Mouse (Mus musculus): ENCODE results near the gene Zfp113. TPM values are rescaled to one million over a fixed set of nuclear protein-coding genes. Genes with fewer than 3 reads are reported as not detected.

Gene Zfp113
- polyA plus RNA-seq, 1 experiment from 2014 or later, result 13.3 TPM

DNA sequence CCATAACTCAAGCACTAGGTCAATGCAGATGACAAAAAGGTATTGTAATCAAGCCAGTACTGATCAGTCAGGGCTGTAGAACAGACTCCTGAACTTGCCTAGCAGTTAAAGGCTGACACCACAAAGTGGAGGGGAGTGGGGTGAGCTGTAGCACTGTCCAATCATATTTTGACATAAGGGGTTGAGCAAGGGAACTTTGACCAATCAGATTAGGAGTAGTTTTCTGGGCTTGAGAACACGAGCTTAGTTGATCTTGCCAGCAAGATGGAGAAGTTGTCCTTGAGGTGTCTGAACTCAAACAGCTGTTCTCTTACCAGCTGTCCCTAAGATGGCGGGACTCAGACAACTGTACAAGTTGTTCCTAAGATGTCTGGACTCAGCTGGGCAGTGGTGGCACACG is 17.7 kb upstream of the Zfp113 start:
- Histone ChIP-seq H3K36me3 (ENCODE audit: control insufficient read depth, insufficient read depth, low read length) (peaks cover 8% of the 10 kb centered on the region; the same call in 1 of the 2 replicates), H3K9me3 (replicated peaks; ENCODE audit: control insufficient read depth, low read length) (no peaks in the 10 kb centered on the region), H3K27me3 (ENCODE audit: control insufficient read depth, insufficient read depth, low read length) (no peaks in the 10 kb centered on the region), H3K4me3 (replicated peaks; ENCODE audit: low read length) (0 out of 2 replicates have a peak overlapping the region, but pooled peaks have one; percentile 83), H3K9ac (ENCODE audit: low read length) (no peak overlapping the region), H3K27ac (ENCODE audit: low read length) (no peak overlapping the region), H3K4me1 (ENCODE audit: control insufficient read depth, insufficient read depth, low read length) (peaks cover 11% of the 10 kb centered on the region), H3K4me2 (ENCODE audit: low read depth, low read length) (peak overlapping the region; percentile 71)
- ATAC-seq (ENCODE audit: insufficient read depth, low FRiP score), result no peak
- 69% methylated on average over 3 of the region's 3 CpGs for WGBS

DNA sequence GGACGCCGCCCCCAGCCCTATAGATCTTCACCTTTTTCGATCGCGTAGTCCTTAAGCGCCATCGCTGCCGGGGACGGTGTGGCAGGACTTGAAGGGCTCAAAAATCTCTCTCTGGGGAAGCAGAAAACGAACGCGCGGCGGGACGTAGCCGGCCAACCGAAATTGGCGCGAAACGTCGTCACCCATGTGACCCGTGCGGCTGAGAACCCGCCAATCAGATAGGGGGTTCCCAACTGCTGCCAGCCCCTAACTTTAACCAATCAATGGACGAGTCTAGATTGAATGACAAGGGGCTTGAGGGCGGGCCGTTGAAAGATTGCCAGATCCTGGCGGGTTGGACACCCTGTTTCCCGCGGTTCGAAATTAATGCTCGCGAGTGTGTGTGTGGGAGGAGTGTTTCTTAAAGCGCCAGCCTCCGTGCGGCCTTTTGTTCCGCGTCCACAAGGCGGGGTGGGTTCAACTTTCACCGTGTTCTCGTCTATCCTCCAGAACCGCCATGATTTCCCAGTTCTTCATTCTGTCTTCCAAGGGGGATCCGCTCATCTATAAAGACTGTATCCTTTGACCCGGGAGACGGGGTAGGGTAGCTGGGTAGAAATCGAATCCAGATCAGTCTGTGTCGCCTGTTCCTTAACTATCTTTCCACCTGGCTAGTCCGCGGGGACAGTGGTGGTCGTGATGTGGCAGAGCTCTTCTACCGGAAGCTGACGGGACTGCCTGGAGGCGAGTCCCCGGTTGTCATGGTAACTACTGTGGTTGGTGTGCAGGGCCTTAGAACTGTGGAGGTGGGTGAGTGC is 16.3 kb upstream of the Zfp113 start, which contains the start of the genes Ap4m1 and Mcm7:
Gene Ap4m1, plus strand, starts transcription at position 308 of the 797 bp plus-strand sequence.
Gene Mcm7, minus strand, starts transcription at position 728 of the 797 bp plus-strand sequence.
- H3K27me3 ChIP-seq (ENCODE audit: control insufficient read depth, insufficient read depth, low read length), result no peaks in the 10 kb centered on the region
- peak within 1 kb of the TSS; percentile 84 for H3K9ac ChIP-seq (ENCODE audit: low read length)
- WGBS, result under 1% methylated on average over 54 of the region's 54 CpGs
- H3K4me1 ChIP-seq (ENCODE audit: control insufficient read depth, insufficient read depth, low read length), result peaks cover 11% of the 10 kb centered on the region
- H3K4me2 ChIP-seq (ENCODE audit: low read depth, low read length), result peak within 1 kb of the TSS; percentile 77
- H3K4me3 ChIP-seq (replicated peaks; ENCODE audit: low read length), result peak within 1 kb of the TSS; percentile 83
- peaks cover 18% of the 10 kb centered on the region for H3K36me3 ChIP-seq (ENCODE audit: control insufficient read depth, insufficient read depth, low read length)
- peak within 1 kb of the TSS; percentile 98 for H3K27ac ChIP-seq (ENCODE audit: low read length)
- no peaks in the 10 kb centered on the region for H3K9me3 ChIP-seq (replicated peaks; ENCODE audit: control insufficient read depth, low read length)
- ATAC-seq (ENCODE audit: insufficient read depth, low FRiP score), result peak; percentile 92

DNA sequence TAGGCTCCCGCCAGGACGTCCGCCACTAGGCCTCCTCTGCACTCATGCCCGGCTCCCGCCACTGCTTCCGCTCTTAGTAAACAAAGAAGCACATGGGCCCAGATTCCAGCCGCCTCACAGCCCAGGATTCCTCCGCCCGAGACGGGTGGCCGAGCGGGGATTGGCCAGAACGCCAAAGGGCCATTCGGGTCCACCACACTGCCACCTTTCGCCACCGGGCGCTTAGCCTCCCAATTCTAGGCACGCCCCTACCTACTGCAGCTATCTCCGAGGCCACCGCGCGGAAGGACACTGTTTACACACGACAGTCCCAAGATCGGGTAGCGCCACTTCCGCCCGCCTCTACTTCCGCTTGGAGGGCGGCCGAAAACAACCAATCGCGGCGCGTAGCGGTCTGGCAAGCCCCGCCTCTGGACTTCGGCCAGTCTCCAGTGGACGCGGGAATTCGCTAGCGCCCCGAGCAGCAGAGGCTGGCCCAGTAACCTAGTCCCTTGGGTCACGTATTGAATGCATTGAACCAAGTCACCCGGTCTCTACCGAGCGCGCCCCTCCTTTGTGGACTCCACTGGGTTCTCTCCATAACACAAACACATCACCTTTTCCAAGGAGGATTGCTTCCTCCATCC is 15.5 kb upstream of the Zfp113 start:
- Histone ChIP-seq H3K27me3 (ENCODE audit: control insufficient read depth, insufficient read depth, low read length) (no peaks in the 10 kb centered on the region), H3K4me2 (ENCODE audit: low read depth, low read length) (peak overlapping the region; percentile 77), H3K36me3 (ENCODE audit: control insufficient read depth, insufficient read depth, low read length) (peaks cover 21% of the 10 kb centered on the region), H3K27ac (ENCODE audit: low read length) (peak overlapping the region; percentile 98), H3K9ac (ENCODE audit: low read length) (peak overlapping the region; percentile 84), H3K4me1 (ENCODE audit: control insufficient read depth, insufficient read depth, low read length) (peaks cover 11% of the 10 kb centered on the region), H3K9me3 (replicated peaks; ENCODE audit: control insufficient read depth, low read length) (no peaks in the 10 kb centered on the region), H3K4me3 (replicated peaks; ENCODE audit: low read length) (peak overlapping the region; percentile 83)
- peak; percentile 88 for ATAC-seq (ENCODE audit: insufficient read depth, low FRiP score)
- under 1% methylated on average over 47 of the region's 47 CpGs for WGBS

DNA sequence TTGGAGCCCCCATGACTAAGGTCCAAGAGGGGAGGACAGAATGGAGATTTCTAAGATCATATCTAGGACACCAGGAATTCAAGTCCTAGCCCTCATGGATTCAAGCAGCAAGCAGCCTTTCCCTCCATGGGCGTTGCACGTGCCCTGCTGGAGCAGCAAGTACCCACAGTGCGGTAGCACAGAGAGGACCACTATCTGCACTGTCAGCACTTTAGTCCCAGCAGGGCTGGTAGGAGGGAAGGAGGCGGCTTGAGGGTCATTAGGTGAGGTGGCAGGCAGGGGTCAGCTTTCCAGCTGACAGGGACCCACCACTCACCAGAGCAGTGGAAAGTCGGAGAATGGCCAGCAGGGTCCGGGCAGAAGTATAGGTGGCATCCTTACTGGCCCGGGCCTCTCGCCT is 10.1 kb upstream of the Zfp113 start:
- 77% methylated on average over 8 of the region's 8 CpGs for WGBS
- no peak overlapping the region for H3K4me3 ChIP-seq (replicated peaks; ENCODE audit: low read length)
- no peak overlapping the region for H3K27ac ChIP-seq (ENCODE audit: low read length)
- no peak for ATAC-seq (ENCODE audit: insufficient read depth, low FRiP score)
- no peak overlapping the region for H3K9ac ChIP-seq (ENCODE audit: low read length)
- H3K4me1 ChIP-seq (ENCODE audit: control insufficient read depth, insufficient read depth, low read length), result peaks cover 15% of the 10 kb centered on the region; the same call in 1 of the 2 replicates
- H3K4me2 ChIP-seq (ENCODE audit: low read depth, low read length), result no peak overlapping the region
- H3K9me3 ChIP-seq (replicated peaks; ENCODE audit: control insufficient read depth, low read length), result no peaks in the 10 kb centered on the region
- no peaks in the 10 kb centered on the region for H3K27me3 ChIP-seq (ENCODE audit: control insufficient read depth, insufficient read depth, low read length)
- peaks cover 27% of the 10 kb centered on the region for H3K36me3 ChIP-seq (ENCODE audit: control insufficient read depth, insufficient read depth, low read length)

DNA sequence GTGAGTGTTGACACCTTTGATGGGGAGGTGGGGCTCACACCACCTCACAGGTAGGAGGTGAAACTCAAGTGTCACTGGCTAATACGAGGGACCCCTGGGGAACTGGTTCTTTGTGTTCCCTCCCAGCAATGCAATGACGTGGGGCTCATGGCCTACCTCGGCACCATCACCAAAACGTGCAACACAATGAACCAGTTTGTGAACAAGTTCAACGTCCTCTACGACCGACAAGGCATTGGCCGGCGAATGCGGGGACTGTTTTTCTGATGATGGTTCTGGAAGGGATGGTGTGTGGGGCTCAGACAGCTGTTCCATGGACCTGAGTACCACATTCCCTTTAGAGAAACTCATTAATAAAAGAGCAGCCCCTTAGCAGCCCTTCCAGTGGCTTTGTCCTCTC is 8.1 kb upstream of the Zfp113 start:
- ATAC-seq (ENCODE audit: insufficient read depth, low FRiP score), result no peak
- 66% methylated on average over 10 of the region's 10 CpGs for WGBS
- peaks cover 27% of the 10 kb centered on the region for H3K36me3 ChIP-seq (ENCODE audit: control insufficient read depth, insufficient read depth, low read length)

DNA sequence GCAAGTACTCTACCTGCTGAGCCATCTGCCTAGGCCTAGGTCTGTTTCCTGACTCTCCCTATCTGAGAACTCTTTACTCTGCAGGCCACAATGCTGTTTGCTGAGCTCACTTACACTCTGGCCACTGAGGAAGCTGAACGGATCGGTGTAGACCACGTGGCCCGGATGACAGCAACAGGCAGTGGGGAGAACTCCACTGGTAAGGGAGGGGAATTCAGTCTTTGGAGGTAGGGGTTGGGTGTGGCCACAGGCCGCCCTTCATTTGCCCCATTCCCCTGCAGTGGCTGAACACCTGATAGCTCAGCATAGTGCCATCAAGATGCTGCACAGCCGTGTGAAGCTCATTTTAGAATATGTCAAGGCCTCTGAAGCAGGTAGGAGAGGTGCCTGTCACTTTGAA is 7.5 kb upstream of the Zfp113 start:
- no peak for ATAC-seq (ENCODE audit: insufficient read depth, low FRiP score)
- no peaks in the 10 kb centered on the region for H3K27me3 ChIP-seq (ENCODE audit: control insufficient read depth, insufficient read depth, low read length)
- 55% methylated on average over 6 of the region's 6 CpGs for WGBS
- H3K4me2 ChIP-seq (ENCODE audit: low read depth, low read length), result no peak overlapping the region
- no peak overlapping the region for H3K27ac ChIP-seq (ENCODE audit: low read length)
- H3K4me3 ChIP-seq (replicated peaks; ENCODE audit: low read length), result no peak overlapping the region
- no peaks in the 10 kb centered on the region for H3K9me3 ChIP-seq (replicated peaks; ENCODE audit: control insufficient read depth, low read length)
- peaks cover 27% of the 10 kb centered on the region for H3K36me3 ChIP-seq (ENCODE audit: control insufficient read depth, insufficient read depth, low read length)
- H3K9ac ChIP-seq (ENCODE audit: low read length), result no peak overlapping the region
- H3K4me1 ChIP-seq (ENCODE audit: control insufficient read depth, insufficient read depth, low read length), result peaks cover 11% of the 10 kb centered on the region; the same call in 1 of the 2 replicates

More for the DNA sequence above, 8.1 kb upstream of the Zfp113 start:
- Histone ChIP-seq H3K9me3 (replicated peaks; ENCODE audit: control insufficient read depth, low read length) (no peaks in the 10 kb centered on the region), H3K4me3 (replicated peaks; ENCODE audit: low read length) (no peak overlapping the region), H3K4me2 (ENCODE audit: low read depth, low read length) (no peak overlapping the region), H3K9ac (ENCODE audit: low read length) (no peak overlapping the region), H3K4me1 (ENCODE audit: control insufficient read depth, insufficient read depth, low read length) (peaks cover 11% of the 10 kb centered on the region; the same call in 1 of the 2 replicates), H3K27ac (ENCODE audit: low read length) (no peak overlapping the region), H3K27me3 (ENCODE audit: control insufficient read depth, insufficient read depth, low read length) (no peaks in the 10 kb centered on the region)

DNA sequence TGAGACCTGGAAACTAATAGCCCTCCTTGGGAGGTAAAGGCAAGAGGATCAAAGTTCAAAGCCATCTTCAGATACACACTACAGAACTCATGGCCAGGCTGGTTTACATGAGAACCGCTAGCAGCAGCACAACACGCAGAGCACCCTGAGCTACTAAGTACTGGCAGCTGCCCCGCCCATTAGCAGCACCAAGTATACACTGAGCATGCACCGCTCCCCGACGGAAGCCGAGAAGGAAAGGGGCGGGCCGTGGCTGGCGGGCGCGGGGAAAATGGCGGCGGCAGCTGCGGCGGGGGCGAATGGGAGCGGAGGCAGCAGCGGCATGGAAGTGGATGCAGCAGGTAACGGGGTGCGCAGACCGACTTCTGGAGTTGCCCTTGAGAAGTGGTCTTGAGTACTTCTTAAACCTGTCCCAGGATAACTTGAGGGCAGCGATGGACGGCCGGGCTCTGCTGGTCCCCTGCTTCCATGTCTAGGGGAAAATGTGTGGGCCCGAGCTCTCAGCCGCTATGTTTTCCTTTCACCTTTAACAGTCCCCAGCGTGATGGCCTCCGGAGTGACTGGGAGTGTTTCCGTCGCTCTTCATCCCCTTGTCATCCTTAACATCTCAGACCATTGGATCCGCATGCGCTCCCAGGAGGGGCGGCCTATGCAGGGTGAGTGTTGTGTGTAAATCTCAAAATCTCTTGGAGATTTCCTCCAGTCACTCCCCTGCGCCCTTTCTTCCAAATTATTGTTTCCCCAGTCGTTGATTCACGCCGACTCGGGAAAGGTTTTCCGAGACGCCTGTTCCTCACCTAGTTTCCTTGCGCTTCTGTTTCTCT is 5.5 kb upstream of the Zfp113 start, which contains the start of gene Cops6:
Gene Cops6, plus strand, starts transcription at position 230 of the 824 bp plus-strand sequence.
- under 1% methylated on average over 42 of the region's 42 CpGs for WGBS
- peak; percentile 96 for ATAC-seq (ENCODE audit: insufficient read depth, low FRiP score)
- H3K9ac ChIP-seq (ENCODE audit: low read length), result peak within 1 kb of the TSS; percentile 82

DNA sequence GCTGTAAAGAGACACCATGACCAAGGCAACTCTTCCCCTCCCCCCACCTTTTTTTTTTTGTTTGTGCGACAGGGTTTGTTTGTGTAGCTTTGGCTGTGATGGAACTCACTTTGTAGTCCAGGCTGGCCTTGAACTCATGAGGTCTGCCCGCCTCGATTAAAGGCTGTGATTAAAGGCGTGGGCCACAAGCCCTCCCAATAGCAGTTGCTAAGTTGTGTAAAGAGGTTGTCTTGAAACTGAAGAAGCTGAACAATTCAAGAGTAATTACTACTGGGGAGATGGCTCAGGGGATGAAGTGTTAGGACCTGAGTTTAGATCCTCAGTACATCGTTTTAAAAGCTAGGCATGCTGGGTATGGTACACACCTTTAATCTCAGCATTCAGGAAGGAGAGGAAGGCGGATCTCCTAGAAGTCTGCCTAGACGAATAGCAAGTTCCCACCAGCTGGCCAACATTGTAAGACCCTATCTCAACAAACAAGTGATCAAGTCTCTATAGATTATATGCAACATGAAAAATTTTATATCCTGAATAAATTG is 4.7 kb upstream of the Zfp113 start:
- Histone ChIP-seq H3K4me1 (ENCODE audit: control insufficient read depth, insufficient read depth, low read length) (peaks cover 11% of the 10 kb centered on the region; the same call in 1 of the 2 replicates), H3K9me3 (replicated peaks; ENCODE audit: control insufficient read depth, low read length) (no peaks in the 10 kb centered on the region), H3K4me3 (replicated peaks; ENCODE audit: low read length) (peak overlapping the region; percentile 74), H3K4me2 (ENCODE audit: low read depth, low read length) (peak overlapping the region; percentile 55), H3K27ac (ENCODE audit: low read length) (no peak overlapping the region), H3K9ac (ENCODE audit: low read length) (peak overlapping the region; percentile 82), H3K27me3 (ENCODE audit: control insufficient read depth, insufficient read depth, low read length) (no peaks in the 10 kb centered on the region), H3K36me3 (ENCODE audit: control insufficient read depth, insufficient read depth, low read length) (peaks cover 6% of the 10 kb centered on the region)
- no peak for ATAC-seq (ENCODE audit: insufficient read depth, low FRiP score)
- 62% methylated on average over 7 of the region's 7 CpGs for WGBS

More for the DNA sequence above, 5.5 kb upstream of the Zfp113 start, which contains the start of gene Cops6:
- no peaks in the 10 kb centered on the region for H3K9me3 ChIP-seq (replicated peaks; ENCODE audit: control insufficient read depth, low read length)
- H3K4me3 ChIP-seq (replicated peaks; ENCODE audit: low read length), result peak within 1 kb of the TSS; percentile 74
- H3K36me3 ChIP-seq (ENCODE audit: control insufficient read depth, insufficient read depth, low read length), result peaks cover 13% of the 10 kb centered on the region
- H3K27ac ChIP-seq (ENCODE audit: low read length), result peak within 1 kb of the TSS; percentile 26
- H3K27me3 ChIP-seq (ENCODE audit: control insufficient read depth, insufficient read depth, low read length), result no peaks in the 10 kb centered on the region
- peak within 1 kb of the TSS; percentile 77 for H3K4me2 ChIP-seq (ENCODE audit: low read depth, low read length)
- H3K4me1 ChIP-seq (ENCODE audit: control insufficient read depth, insufficient read depth, low read length), result peaks cover 11% of the 10 kb centered on the region; the same call in 1 of the 2 replicates

All from stomach, embryonic 16.5 days (tissue).